7 mouse cellular contexts compared by ENCODE assay signal in genomic region chr19:8966198-8966589, GRCm38 (mm10). TPM values are rescaled to one million over a fixed set of nuclear protein-coding genes. Genes with fewer than 3 reads are reported as not detected.
DNase-seq lines count a peak whose midpoint lies in the region; ATAC-seq lines count a peak whose summit lies in the region.

No protein-coding gene starts in this region.

- WGBS in lung, embryonic 16.5 days = 28% methylated on average over 5 of the region's 5 CpGs
- WGBS in forebrain, embryonic 11.5 days = 43% methylated on average over 5 of the region's 5 CpGs
- 29% methylated on average over 5 of the region's 5 CpGs for WGBS in limb, embryonic 15.5 days
- 29% methylated on average over 5 of the region's 5 CpGs for WGBS in stomach, embryonic 15.5 days

- DNase-seq in lung, postnatal 4 days = no peak
- DNase-seq in forebrain, embryonic 11.5 days (ENCODE audit: low spot score) = no peak
- no peak for DNase-seq in embryo, embryonic 9.5 days (ENCODE audit: extremely low spot score)
- DNase-seq in thymus, postnatal 36 days = no peak

- H3K36me3 ChIP-seq in lung, embryonic 16.5 days (ENCODE audit: control insufficient read depth, insufficient read depth, low read length) = peaks cover 54% of the 10 kb centered on the region
- peaks cover 30% of the 10 kb centered on the region; the same call in 1 of the 2 replicates for H3K36me3 ChIP-seq in forebrain, embryonic 11.5 days (ENCODE audit: control insufficient read depth, insufficient read depth, low read length)
- peaks cover 71% of the 10 kb centered on the region for H3K36me3 ChIP-seq in limb, embryonic 15.5 days
- peaks cover 62% of the 10 kb centered on the region for H3K36me3 ChIP-seq in stomach, embryonic 15.5 days

- H3K27me3 ChIP-seq in lung, embryonic 16.5 days (ENCODE audit: control insufficient read depth, insufficient read depth, low read depth, low read length) = no peaks in the 10 kb centered on the region
- H3K27me3 ChIP-seq in forebrain, embryonic 11.5 days (ENCODE audit: control insufficient read depth, insufficient read depth, low read length) = no peaks in the 10 kb centered on the region
- no peaks in the 10 kb centered on the region for H3K27me3 ChIP-seq in limb, embryonic 15.5 days
- H3K27me3 ChIP-seq in stomach, embryonic 15.5 days (replicated peaks) = no peaks in the 10 kb centered on the region

- peak overlapping the region; percentile 98 for H3K27ac ChIP-seq in lung, embryonic 16.5 days (ENCODE audit: low read length)
- H3K27ac ChIP-seq in forebrain, embryonic 11.5 days (ENCODE audit: low read depth, low read length) = peak overlapping the region; percentile 58
- peak overlapping the region; percentile 96 for H3K27ac ChIP-seq in limb, embryonic 15.5 days
- peak overlapping the region; percentile 95 for H3K27ac ChIP-seq in stomach, embryonic 15.5 days

- peak overlapping the region; percentile 68 for H3K4me3 ChIP-seq in lung, embryonic 16.5 days (ENCODE audit: low read length)
- H3K4me3 ChIP-seq in forebrain, embryonic 11.5 days (ENCODE audit: low read depth, low read length) = peak overlapping the region; percentile 84
- peak overlapping the region; percentile 75 for H3K4me3 ChIP-seq in limb, embryonic 15.5 days
- peak overlapping the region; percentile 82 for H3K4me3 ChIP-seq in stomach, embryonic 15.5 days (replicated peaks)

- peaks cover 13% of the 10 kb centered on the region for H3K4me1 ChIP-seq in lung, embryonic 16.5 days (replicated peaks; ENCODE audit: control insufficient read depth, insufficient read depth, low read length)
- H3K4me1 ChIP-seq in forebrain, embryonic 11.5 days (replicated peaks; ENCODE audit: control insufficient read depth, insufficient read depth, low read length) = peaks cover 2% of the 10 kb centered on the region; the same call in 1 of the 2 replicates
- peaks cover 17% of the 10 kb centered on the region for H3K4me1 ChIP-seq in limb, embryonic 15.5 days
- peaks cover 6% of the 10 kb centered on the region; the same call in 1 of the 2 replicates for H3K4me1 ChIP-seq in stomach, embryonic 15.5 days

- peak overlapping the region; percentile 68 for H3K4me2 ChIP-seq in lung, embryonic 16.5 days (ENCODE audit: low read depth, low read length)
- H3K4me2 ChIP-seq in forebrain, embryonic 11.5 days (ENCODE audit: low read depth, low read length, severe bottlenecking) = peak overlapping the region; percentile 64
- H3K4me2 ChIP-seq in limb, embryonic 15.5 days = peak overlapping the region; percentile 61
- peak overlapping the region; percentile 60 for H3K4me2 ChIP-seq in stomach, embryonic 15.5 days

- peak overlapping the region; percentile 65 for H3K9ac ChIP-seq in lung, embryonic 16.5 days (ENCODE audit: low read length)
- H3K9ac ChIP-seq in forebrain, embryonic 11.5 days (ENCODE audit: low read length) = peak overlapping the region; percentile 52
- H3K9ac ChIP-seq in limb, embryonic 15.5 days = peak overlapping the region; percentile 57
- H3K9ac ChIP-seq in stomach, embryonic 15.5 days = peak overlapping the region; percentile 53; the same call in 1 of the 2 replicates

- ATAC-seq in lung, embryonic 16.5 days (ENCODE audit: low read depth) = no peak
- ATAC-seq in forebrain, embryonic 11.5 days (replicated peaks; ENCODE audit: low FRiP score) = no peak
- ATAC-seq in limb, embryonic 15.5 days (ENCODE audit: insufficient number of reproducible peaks, low FRiP score, low TSS enrichment, low read depth) = no peak
- no peak for ATAC-seq in stomach, embryonic 15.5 days (ENCODE audit: insufficient read depth, low FRiP score, low read depth)

- no peaks in the 10 kb centered on the region for H3K9me3 ChIP-seq in lung, embryonic 16.5 days (ENCODE audit: control insufficient read depth, low read length)
- no peaks in the 10 kb centered on the region for H3K9me3 ChIP-seq in forebrain, embryonic 11.5 days (ENCODE audit: control insufficient read depth, low read length)
- no peaks in the 10 kb centered on the region for H3K9me3 ChIP-seq in limb, embryonic 15.5 days
- no peaks in the 10 kb centered on the region for H3K9me3 ChIP-seq in stomach, embryonic 15.5 days

RNA-seq across cellular contexts. Expression of gene Eef1g, which starts 0.6 kb away (rescaled TPM):
- polyA plus RNA-seq in lung, embryonic 16.5 days (2015; fragmentation: Nextera tagmentation; extraction: Ambion mirVana) = 366 TPM in 2 replicates
- 467 and 472 TPM in 2 replicates for polyA plus RNA-seq in forebrain, embryonic 11.5 days (2014; fragmentation: Nextera tagmentation; extraction: Ambion mirVana)
- 467 and 482 TPM in 2 replicates for polyA plus RNA-seq in limb, embryonic 15.5 days (2015; fragmentation: Nextera tagmentation; extraction: Ambion mirVana)
- polyA plus RNA-seq in stomach, embryonic 15.5 days (2015; fragmentation: Nextera tagmentation; extraction: Ambion mirVana) = 383 and 461 TPM in 2 replicates

RNA-seq across cellular contexts. Expression of gene Tut1, which starts 12.5 kb away (rescaled TPM):
- polyA plus RNA-seq in lung, embryonic 16.5 days (2015; fragmentation: Nextera tagmentation; extraction: Ambion mirVana) = 27.5 and 28.9 TPM in 2 replicates
- 34.4 and 35.5 TPM in 2 replicates for polyA plus RNA-seq in forebrain, embryonic 11.5 days (2014; fragmentation: Nextera tagmentation; extraction: Ambion mirVana)
- polyA plus RNA-seq in limb, embryonic 15.5 days (2015; fragmentation: Nextera tagmentation; extraction: Ambion mirVana) = 29.3 and 30.0 TPM in 2 replicates
- 29.1 and 31.8 TPM in 2 replicates for polyA plus RNA-seq in stomach, embryonic 15.5 days (2015; fragmentation: Nextera tagmentation; extraction: Ambion mirVana)

RNA-seq across cellular contexts. Expression of gene Ahnak, which starts 22.9 kb away (rescaled TPM):
- 30.5 and 31.0 TPM in 2 replicates for polyA plus RNA-seq in lung, embryonic 16.5 days (2015; fragmentation: Nextera tagmentation; extraction: Ambion mirVana)
- 7.1 and 7.3 TPM in 2 replicates for polyA plus RNA-seq in forebrain, embryonic 11.5 days (2014; fragmentation: Nextera tagmentation; extraction: Ambion mirVana)
- 96.4 and 104 TPM in 2 replicates for polyA plus RNA-seq in limb, embryonic 15.5 days (2015; fragmentation: Nextera tagmentation; extraction: Ambion mirVana)
- 32.2 and 43.5 TPM in 2 replicates for polyA plus RNA-seq in stomach, embryonic 15.5 days (2015; fragmentation: Nextera tagmentation; extraction: Ambion mirVana)

RNA-seq across cellular contexts. Expression of gene Mta2, which starts 24.5 kb away (rescaled TPM):
- 149 and 164 TPM in 2 replicates for polyA plus RNA-seq in lung, embryonic 16.5 days (2015; fragmentation: Nextera tagmentation; extraction: Ambion mirVana)
- polyA plus RNA-seq in forebrain, embryonic 11.5 days (2014; fragmentation: Nextera tagmentation; extraction: Ambion mirVana) = 62.6 and 63.2 TPM in 2 replicates
- polyA plus RNA-seq in limb, embryonic 15.5 days (2015; fragmentation: Nextera tagmentation; extraction: Ambion mirVana) = 155 and 160 TPM in 2 replicates
- 132 and 142 TPM in 2 replicates for polyA plus RNA-seq in stomach, embryonic 15.5 days (2015; fragmentation: Nextera tagmentation; extraction: Ambion mirVana)

RNA-seq across cellular contexts. Expression of gene Eml3, which starts 36.8 kb away (rescaled TPM):
- polyA plus RNA-seq in lung, embryonic 16.5 days (2015; fragmentation: Nextera tagmentation; extraction: Ambion mirVana) = 31.0 and 32.2 TPM in 2 replicates
- 11.2 and 12.2 TPM in 2 replicates for polyA plus RNA-seq in forebrain, embryonic 11.5 days (2014; fragmentation: Nextera tagmentation; extraction: Ambion mirVana)
- polyA plus RNA-seq in limb, embryonic 15.5 days (2015; fragmentation: Nextera tagmentation; extraction: Ambion mirVana) = 41.8 and 42.7 TPM in 2 replicates
- 31.7 and 32.6 TPM in 2 replicates for polyA plus RNA-seq in stomach, embryonic 15.5 days (2015; fragmentation: Nextera tagmentation; extraction: Ambion mirVana)
